Mouse (Mus musculus) heart, adult 2 months (tissue): ENCODE measurements around the gene Mrps27.

ENCODE experiments used
- CTCF ChIP-seq: fragments of 200-600 bp; IDR thresholded peaks from 2 replicates; pipeline ENCODE4 v1.8.1; 2022; ENCODE audit warnings: antibody characterized with exemption, mild to moderate bottlenecking, moderate library complexity
- EP300 ChIP-seq: fragments of 200-500 bp; IDR thresholded peaks from 2 replicates; pipeline ENCODE4 v1.6.1; 2011; ENCODE audit warnings: low read depth, low read length, control low read depth; ENCODE audit not compliant: insufficient read depth
- POLR2A ChIP-seq: fragments of 200-500 bp; IDR thresholded peaks from 2 replicates; pipeline ENCODE4 v1.6.1; 2011; ENCODE audit warnings: mild to moderate bottlenecking, low read depth, low read length, control low read depth; ENCODE audit not compliant: insufficient read depth

GRCm38 (mm10) chr13:99337510-99337909, 7.1 kb upstream of the Mrps27 start:
- TF ChIP-seq POLR2A (no peak), CTCF (no peak), EP300 (no peak)
